Mouse (Mus musculus): Measurements from ENCODE around the gene Map9. TPM values are rescaled to one million over a fixed set of nuclear protein-coding genes. Genes with fewer than 3 reads are reported as not detected.
"Not testable (repeated sequence)": the region's sequence is repeated elsewhere in the genome, so short reads cannot be mapped to it uniquely, and the experiment has no call there.

Map9 gene
- not detected in 2 replicates for polyA plus RNA-seq (2012; ENCODE audit: insufficient read depth, insufficient read length, missing spikeins)

DNA sequence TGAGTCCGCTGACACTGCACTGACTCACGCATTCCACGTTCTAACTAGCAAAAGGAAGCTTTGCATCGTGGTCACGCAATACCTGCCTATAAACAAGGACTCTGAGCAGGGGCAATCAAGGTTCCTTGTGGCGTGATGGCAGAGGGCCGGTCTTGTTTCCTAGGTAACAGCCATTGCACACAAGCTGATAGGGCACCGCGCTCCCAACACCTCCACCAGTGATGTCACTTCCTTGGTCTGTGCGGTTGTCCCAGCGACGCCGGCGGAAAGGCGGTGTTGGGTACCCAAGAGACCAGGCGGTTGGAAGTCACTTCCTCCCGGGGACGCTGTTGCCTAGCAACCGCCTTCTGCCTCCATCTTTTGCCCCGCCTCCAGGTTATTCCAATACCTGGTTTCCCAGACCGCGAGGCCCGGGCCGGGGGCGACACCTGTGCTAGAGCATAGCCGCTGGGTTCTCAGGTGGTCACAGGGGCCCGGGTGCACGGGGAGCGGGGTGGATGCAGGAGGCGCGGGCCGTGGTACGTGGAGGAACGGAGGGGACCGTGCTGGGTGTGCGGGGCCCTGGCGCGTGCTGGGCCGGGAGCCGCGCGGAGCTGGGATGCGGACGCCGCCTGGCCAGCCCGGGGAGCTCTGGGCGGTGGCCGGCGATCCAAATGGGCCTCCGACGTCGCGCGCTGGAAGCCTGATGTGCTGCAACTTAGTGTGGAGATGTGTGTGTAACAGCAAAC lies at the start of gene Map9:
Gene Map9, plus strand, starts transcription at position 248 of the 728 bp plus-strand sequence.
- Histone ChIP-seq H3K4me3 (ENCODE audit: insufficient read depth, low read length) (peak within 1 kb of the TSS; percentile 49), H3K27ac (ENCODE audit: insufficient read depth, low read depth, low read length) (no peak within 1 kb of the TSS), H3K4me1 (ENCODE audit: control insufficient read depth, insufficient read depth, low read length) (peaks cover 3% of the 10 kb centered on the region; the same call in 1 of the 2 replicates)
- no peak for TF ChIP-seq POLR2A (IDR thresholded peaks at IDR 0.05; ENCODE audit: borderline replicate concordance, low read depth, low read length)
- TF ChIP-seq CTCF (IDR thresholded peaks at IDR 0.05; ENCODE audit: low read depth, low read length): no peak

DNA sequence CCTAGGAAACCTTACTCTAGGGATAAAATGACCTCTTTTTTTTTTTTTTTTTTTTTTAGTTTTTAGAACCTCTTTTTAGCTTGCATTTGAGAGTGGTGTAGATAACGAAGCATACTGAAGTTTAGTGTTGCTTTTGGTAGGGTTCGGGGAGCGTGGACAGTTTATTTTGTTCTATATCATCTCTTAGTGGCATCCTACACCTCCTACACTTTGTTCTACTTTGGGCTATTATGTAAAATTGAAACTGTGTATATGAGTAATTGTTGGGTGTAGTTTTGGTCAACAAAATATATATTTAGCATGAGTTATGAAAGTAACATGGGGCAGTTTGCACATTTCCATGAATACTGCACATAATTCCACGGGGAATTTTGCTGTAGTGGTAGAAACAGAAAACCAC lies 42.1 kb upstream of the Map9 start:
- TF ChIP-seq POLR2A (IDR thresholded peaks at IDR 0.05; ENCODE audit: borderline replicate concordance, low read depth, low read length): no peak
- no peak for TF ChIP-seq CTCF (IDR thresholded peaks at IDR 0.05; ENCODE audit: low read depth, low read length)
- no peak overlapping the region for H3K4me3 ChIP-seq (ENCODE audit: insufficient read depth, low read length)
- no peak overlapping the region for H3K27ac ChIP-seq (ENCODE audit: insufficient read depth, low read depth, low read length)
- no peaks in the 10 kb centered on the region for H3K4me1 ChIP-seq (ENCODE audit: control insufficient read depth, insufficient read depth, low read length)

DNA sequence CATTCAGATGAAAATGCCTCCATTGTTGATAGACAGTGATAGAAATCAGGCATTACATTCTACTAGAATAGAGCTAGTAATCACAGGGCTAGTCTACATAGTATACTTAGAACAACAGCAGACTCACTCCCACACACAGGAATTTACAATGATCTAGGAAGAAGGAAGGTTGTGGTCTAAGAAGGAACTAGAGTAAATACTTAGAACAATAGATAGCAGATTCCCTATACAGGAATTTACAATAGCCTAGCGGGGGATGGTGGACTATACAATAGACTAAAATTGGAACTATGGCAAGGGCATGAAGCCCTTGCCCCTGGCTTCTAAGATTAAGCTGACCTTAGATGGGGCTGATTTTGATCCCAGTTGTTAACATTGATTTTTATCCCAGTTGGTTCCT lies 31.1 kb upstream of the Map9 start:
- H3K4me1 ChIP-seq (ENCODE audit: control insufficient read depth, insufficient read depth, low read length); H3K4me3 ChIP-seq (ENCODE audit: insufficient read depth, low read length); H3K27ac ChIP-seq (ENCODE audit: insufficient read depth, low read depth, low read length): not testable (repeated sequence)

DNA sequence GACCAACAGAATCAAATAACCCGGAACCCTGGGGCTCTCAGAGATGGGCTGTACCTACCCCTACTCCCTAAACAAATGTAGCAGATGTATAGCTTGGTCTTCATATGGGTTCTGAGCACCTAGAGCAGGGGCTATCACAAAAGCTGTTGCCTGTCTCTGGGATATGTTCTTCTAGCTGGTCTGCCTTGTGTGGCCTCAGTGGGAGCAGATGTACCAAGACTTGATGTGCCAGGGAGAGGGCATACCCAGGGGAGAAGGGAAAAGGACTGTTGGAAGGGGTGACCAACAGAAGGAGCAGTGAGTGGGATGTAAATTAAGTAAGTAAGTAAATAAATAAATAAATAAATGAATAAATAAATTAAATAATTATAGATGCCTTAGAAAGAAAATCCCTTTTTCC lies 25.8 kb upstream of the Map9 start:
- no peak for TF ChIP-seq POLR2A (IDR thresholded peaks at IDR 0.05; ENCODE audit: borderline replicate concordance, low read depth, low read length)
- no peak for TF ChIP-seq CTCF (IDR thresholded peaks at IDR 0.05; ENCODE audit: low read depth, low read length)

DNA sequence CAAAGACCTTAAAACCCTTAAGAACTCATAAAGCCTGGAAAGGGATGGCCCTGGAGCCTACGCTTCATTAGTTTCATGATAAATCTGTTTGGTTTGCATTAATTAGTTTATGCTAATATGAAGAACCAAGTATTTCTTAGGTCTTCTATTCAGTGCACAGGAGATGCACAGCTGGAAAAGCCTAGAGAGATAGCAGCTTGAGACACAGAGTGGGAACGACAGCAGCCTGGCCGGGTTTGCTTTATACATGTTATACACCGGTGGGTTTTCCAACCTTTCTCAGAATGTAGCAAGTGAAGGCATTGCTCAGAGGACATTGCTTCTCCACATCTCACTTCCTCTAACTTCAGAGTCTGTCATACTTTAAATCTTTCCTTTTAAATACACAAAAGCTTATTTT lies 25.3 kb upstream of the Map9 start:
- Histone ChIP-seq H3K4me3 (ENCODE audit: insufficient read depth, low read length) (no peak overlapping the region), H3K27ac (ENCODE audit: insufficient read depth, low read depth, low read length) (no peak overlapping the region), H3K4me1 (ENCODE audit: control insufficient read depth, insufficient read depth, low read length) (no peaks in the 10 kb centered on the region)
- TF ChIP-seq CTCF (IDR thresholded peaks at IDR 0.05; ENCODE audit: low read depth, low read length) (no peak), POLR2A (IDR thresholded peaks at IDR 0.05; ENCODE audit: borderline replicate concordance, low read depth, low read length) (no peak)

More for the DNA sequence above, 25.8 kb upstream of the Map9 start:
- H3K4me3 ChIP-seq (ENCODE audit: insufficient read depth, low read length): no peak overlapping the region
- no peak overlapping the region for H3K27ac ChIP-seq (ENCODE audit: insufficient read depth, low read depth, low read length)
- H3K4me1 ChIP-seq (ENCODE audit: control insufficient read depth, insufficient read depth, low read length): no peaks in the 10 kb centered on the region

DNA sequence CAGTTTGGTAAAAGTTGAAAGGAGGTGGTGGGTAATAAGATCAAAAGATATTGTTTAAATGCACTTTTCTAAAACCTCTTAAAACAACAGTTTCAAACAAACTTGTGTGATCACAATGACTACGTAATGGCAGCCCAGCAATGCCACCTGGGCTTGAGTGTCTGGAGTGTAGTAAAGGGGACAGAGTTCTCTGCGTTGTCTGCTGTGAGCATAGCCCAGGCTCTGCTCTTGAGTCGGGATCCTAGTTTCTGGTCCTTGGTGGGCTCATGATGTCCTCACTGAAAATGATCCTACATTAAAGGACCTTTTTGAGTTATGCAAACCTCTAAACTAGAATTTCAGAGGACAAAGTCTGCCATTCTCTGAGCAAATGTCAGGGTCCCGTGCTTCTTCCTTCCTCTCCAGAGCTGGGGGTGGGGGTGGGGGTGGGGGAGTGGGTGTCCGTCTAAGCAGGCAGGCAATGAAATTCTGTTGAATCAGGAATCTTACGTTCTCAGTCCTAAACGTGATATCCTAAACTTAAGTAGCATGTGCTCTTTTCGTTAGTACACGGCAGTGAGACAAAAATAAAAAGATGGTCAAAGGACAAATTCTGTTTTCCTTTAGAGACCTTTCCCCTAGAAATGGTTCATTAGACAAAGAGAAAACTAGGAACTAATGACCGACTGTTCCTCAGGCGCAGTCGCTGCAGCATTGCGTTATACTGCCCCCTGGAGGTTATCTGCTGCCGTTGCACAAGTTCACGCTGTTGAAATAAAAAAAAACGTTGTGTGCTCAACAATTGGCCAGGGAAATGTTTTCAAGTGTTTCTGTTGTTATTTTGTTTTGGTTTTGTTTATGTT lies 24.5 kb upstream of the Map9 start:
- H3K4me1 ChIP-seq (ENCODE audit: control insufficient read depth, insufficient read depth, low read length): no peaks in the 10 kb centered on the region
- H3K27ac ChIP-seq (ENCODE audit: insufficient read depth, low read depth, low read length): no peak overlapping the region
- no peak overlapping the region for H3K4me3 ChIP-seq (ENCODE audit: insufficient read depth, low read length)
- no peak for TF ChIP-seq POLR2A (IDR thresholded peaks at IDR 0.05; ENCODE audit: borderline replicate concordance, low read depth, low read length)
- TF ChIP-seq CTCF (IDR thresholded peaks at IDR 0.05; ENCODE audit: low read depth, low read length): peak; percentile 77

DNA sequence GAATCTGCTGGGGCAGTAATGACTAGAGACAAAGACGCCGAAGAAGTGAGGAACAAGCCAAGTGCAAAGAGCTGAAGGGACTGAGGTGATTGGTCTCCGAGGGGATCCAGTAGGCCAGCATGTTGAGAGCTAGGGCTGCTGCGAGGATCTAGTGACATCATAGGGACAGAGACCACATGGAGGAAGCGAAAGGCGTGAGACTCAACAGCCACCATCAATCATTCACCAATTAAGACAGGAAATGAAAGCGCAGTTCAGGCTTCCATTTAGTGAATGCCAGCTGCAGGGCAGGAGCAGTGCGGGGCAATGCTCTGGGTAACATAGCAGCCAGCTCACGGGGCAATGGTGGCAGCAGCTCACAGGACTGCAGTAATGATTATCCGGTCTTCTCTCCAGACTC lies 17.7 kb upstream of the Map9 start:
- TF ChIP-seq CTCF (IDR thresholded peaks at IDR 0.05; ENCODE audit: low read depth, low read length) (no peak), POLR2A (IDR thresholded peaks at IDR 0.05; ENCODE audit: borderline replicate concordance, low read depth, low read length) (no peak)
- Histone ChIP-seq H3K4me1 (ENCODE audit: control insufficient read depth, insufficient read depth, low read length) (no peaks in the 10 kb centered on the region), H3K27ac (ENCODE audit: insufficient read depth, low read depth, low read length) (no peak overlapping the region), H3K4me3 (ENCODE audit: insufficient read depth, low read length) (no peak overlapping the region)

DNA sequence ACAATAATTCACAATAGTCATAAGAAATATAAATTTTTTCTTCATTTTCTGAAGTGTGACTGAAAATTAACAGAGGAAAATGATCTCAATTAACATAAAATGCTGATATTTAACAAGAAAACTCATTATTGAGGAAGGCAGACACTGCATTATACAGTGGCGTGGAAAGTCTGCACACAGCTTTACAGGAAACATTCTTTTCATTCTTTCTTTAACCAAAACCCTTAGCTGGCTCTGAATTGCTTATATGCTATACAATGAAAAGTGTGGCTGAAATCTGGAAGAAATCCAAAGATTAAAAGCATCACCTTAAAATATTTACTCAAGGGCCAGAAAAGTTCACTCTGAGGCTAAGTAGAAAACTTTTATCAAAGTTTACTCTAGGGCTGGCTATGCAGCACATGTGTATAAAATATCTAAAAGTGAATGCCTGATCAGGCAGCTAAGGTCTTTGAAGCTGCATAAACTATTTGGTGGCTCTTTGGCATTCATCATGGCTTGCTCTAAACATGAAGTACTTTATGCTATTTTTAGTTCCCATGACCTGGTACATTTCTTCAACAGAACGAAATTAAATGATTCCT lies 9.5 kb upstream of the Map9 start:
- Histone ChIP-seq H3K4me1 (ENCODE audit: control insufficient read depth, insufficient read depth, low read length) (no peaks in the 10 kb centered on the region), H3K4me3 (ENCODE audit: insufficient read depth, low read length) (no peak overlapping the region), H3K27ac (ENCODE audit: insufficient read depth, low read depth, low read length) (no peak overlapping the region)
- TF ChIP-seq POLR2A (IDR thresholded peaks at IDR 0.05; ENCODE audit: borderline replicate concordance, low read depth, low read length): no peak
- no peak for TF ChIP-seq CTCF (IDR thresholded peaks at IDR 0.05; ENCODE audit: low read depth, low read length)

DNA sequence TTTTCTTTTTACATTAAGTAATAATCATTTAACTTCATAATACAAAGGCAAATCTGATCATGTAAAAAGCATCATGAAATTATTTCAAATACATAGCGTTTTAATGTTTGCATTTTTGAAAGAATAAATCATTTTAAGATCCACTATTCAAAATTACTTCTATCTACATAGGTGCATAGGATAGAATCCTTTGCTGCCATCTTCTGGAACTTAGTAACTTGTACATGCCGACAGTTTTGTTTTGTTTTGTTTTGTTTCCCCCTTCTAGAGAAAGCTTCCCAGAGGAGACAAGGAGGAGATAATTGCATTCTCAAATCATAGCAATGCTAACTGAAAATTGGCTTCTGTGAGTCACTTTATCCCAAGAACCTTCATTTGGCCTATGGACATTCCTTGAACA lies 7.5 kb upstream of the Map9 start:
- Histone ChIP-seq H3K4me1 (ENCODE audit: control insufficient read depth, insufficient read depth, low read length) (no peaks in the 10 kb centered on the region), H3K4me3 (ENCODE audit: insufficient read depth, low read length) (no peak overlapping the region), H3K27ac (ENCODE audit: insufficient read depth, low read depth, low read length) (no peak overlapping the region)
- no peak for TF ChIP-seq CTCF (IDR thresholded peaks at IDR 0.05; ENCODE audit: low read depth, low read length)
- no peak for TF ChIP-seq POLR2A (IDR thresholded peaks at IDR 0.05; ENCODE audit: borderline replicate concordance, low read depth, low read length)

DNA sequence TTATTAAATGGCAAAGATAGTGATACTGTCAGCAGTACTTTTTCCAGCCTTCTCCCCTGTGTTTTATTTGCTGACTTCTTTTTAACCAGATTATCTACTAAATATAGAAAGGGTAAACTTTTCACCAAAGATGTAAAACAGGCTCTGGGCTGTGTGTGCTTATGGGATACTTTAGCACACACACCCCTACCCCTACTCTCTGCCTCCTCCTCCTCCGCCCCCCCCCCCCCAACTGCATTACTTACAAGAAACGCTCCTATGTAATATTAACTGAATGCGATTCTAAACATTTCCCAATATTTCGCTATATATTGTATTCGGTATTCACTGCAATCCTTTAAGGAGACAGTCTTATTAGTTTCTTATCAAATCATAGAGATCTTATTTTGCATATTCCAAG lies 504 bp upstream of the Map9 start:
- H3K4me3 ChIP-seq (ENCODE audit: insufficient read depth, low read length): peak overlapping the region; percentile 49
- TF ChIP-seq CTCF (IDR thresholded peaks at IDR 0.05; ENCODE audit: low read depth, low read length) (no peak), POLR2A (IDR thresholded peaks at IDR 0.05; ENCODE audit: borderline replicate concordance, low read depth, low read length) (no peak)
- peaks cover 3% of the 10 kb centered on the region; the same call in 1 of the 2 replicates for H3K4me1 ChIP-seq (ENCODE audit: control insufficient read depth, insufficient read depth, low read length)
- no peak overlapping the region for H3K27ac ChIP-seq (ENCODE audit: insufficient read depth, low read depth, low read length)

Measured in bone marrow macrophage, adult 2 months (primary cell).